Mouse (Mus musculus) forebrain, embryonic 11.5 days (tissue): ENCODE measurements around the gene Eno1. TPM values are rescaled to one million over a fixed set of nuclear protein-coding genes. Genes with fewer than 3 reads are reported as not detected.

ENCODE experiments used
- ATAC-seq: fragments of 200-750 bp; cut with Nextera tagmentation; replicated peaks from 2 replicates; pipeline ENCODE4 v1.8.0; 2017; ENCODE audit warnings: moderate TSS enrichment; ENCODE audit not compliant: low FRiP score
- DNase-seq: peaks from one replicate; pipeline ENCODE4 v3.0.0-alpha.2; 2017; ENCODE audit warnings: low spot score
- H3K27ac ChIP-seq: fragments of 300-500 bp; sonication (generic); 2 replicates; pipeline ENCODE4 v1.5.1; 2014; ENCODE audit warnings: low read depth, low read length
- H3K27me3 ChIP-seq: fragments of 300-500 bp; sonication (generic); 2 replicates; pipeline ENCODE4 v1.6.1; 2014; ENCODE audit warnings: mild to moderate bottlenecking, low read length, mixed read lengths; ENCODE audit not compliant: control insufficient read depth, insufficient read depth
- H3K36me3 ChIP-seq: fragments of 300-500 bp; sonication (generic); 2 replicates; pipeline ENCODE4 v1.6.1; 2014; ENCODE audit warnings: mild to moderate bottlenecking, low read length, moderate library complexity, mixed read lengths; ENCODE audit not compliant: control insufficient read depth, insufficient read depth
- H3K4me1 ChIP-seq: fragments of 300-500 bp; sonication (generic); replicated peaks from 2 replicates; pipeline ENCODE4 v1.6.1; 2014; ENCODE audit warnings: low read length, mixed read lengths; ENCODE audit not compliant: control insufficient read depth, insufficient read depth
- H3K4me2 ChIP-seq: fragments of 300-500 bp; sonication (generic); 2 replicates; pipeline ENCODE4 v1.6.1; 2014; ENCODE audit warnings: low read depth, mild to moderate bottlenecking, low read length, moderate library complexity, mixed read lengths; ENCODE audit not compliant: severe bottlenecking
- H3K4me3 ChIP-seq: fragments of 300-500 bp; sonication (generic); 2 replicates; pipeline ENCODE4 v1.5.1; 2014; ENCODE audit warnings: low read depth, low read length
- H3K9ac ChIP-seq: fragments of 300-500 bp; sonication (generic); 2 replicates; pipeline ENCODE4 v1.6.1; 2014; ENCODE audit warnings: low read length
- H3K9me3 ChIP-seq: fragments of 300-500 bp; sonication (generic); 2 replicates; pipeline ENCODE4 v1.6.1; 2016; ENCODE audit warnings: low read length, mixed read lengths; ENCODE audit not compliant: control insufficient read depth
- WGBS: fragments of 180-500 bp; shearing (Covaris S2); extraction: QIAGEN DNeasy Blood & Tissue Kit; methylation state at CpG from one replicate; pipeline ENCODE4 v1.1.7; 2014; 5-methylcytosine and 5-hydroxymethylcytosine counted together
- polyA plus RNA-seq: library from polyadenylated mRNA; unstranded; fragments of >200 nt; fragmentation: Nextera tagmentation; extraction: Ambion mirVana; gene quantifications from 2 replicates; pipeline ENCODE4 v1.2.1, GENCODE M21; 2014

Eno1 gene
- polyA plus RNA-seq, 1 experiment from 2014 or later: 1,858 TPM

DNA sequence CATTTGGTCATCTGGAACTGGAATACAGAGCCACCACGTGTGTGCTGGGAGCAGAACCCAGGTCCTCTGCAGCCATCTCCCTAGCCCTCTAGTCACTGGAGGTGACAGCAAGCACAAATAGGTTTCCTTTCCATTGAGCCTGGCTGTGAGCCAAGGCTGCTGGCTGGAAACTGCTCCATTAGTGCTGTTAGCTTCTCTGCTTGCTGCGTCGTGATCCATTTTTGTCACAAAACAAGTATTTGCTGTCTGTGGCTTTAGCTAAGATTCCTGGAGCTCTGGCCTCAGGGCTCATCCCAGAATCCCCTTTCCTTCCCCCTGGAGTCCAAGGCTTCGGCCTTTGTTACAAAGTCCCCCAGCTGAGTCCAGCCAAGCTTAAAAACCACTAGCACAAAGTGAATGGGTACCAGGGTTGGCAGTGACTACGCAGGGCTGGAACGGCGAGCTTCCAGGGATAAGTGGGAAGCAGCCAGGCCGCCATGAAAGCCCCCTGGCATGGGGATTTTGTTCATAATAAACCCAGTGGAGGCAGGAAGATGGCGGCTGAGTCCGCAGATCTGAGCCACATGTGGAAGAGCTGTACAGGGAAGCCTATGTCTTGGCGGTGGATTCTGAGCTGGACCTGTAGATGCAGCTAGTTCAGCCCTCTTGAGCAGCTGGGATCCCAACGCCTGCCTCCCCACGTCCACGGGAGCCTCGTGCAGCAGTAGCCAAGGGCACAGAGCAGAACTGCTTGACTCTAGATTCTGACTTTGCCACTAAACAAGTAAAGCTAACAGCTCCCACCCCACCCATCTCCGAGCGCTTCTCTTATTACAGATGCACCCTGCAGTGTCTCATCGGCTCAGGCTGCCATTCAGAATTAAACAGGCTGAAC is 14.3 kb downstream of the Eno1 start:
- 45% methylated on average over 18 of the region's 18 CpGs for WGBS
- Histone ChIP-seq H3K4me3 (no peak overlapping the region), H3K4me2 (no peak overlapping the region), H3K4me1 (0 out of 2 replicates have a peak, but pooled peaks cover 2% of the 10 kb centered on the region), H3K27ac (peak overlapping the region; percentile 33; the same call in 1 of the 2 replicates), H3K36me3 (peaks cover 14% of the 10 kb centered on the region; the same call in 1 of the 2 replicates), H3K9me3 (no peaks in the 10 kb centered on the region), H3K27me3 (no peaks in the 10 kb centered on the region), H3K9ac (peak overlapping the region; percentile 10; the same call in 1 of the 2 replicates)
- no peak for DNase-seq
- ATAC-seq: no peak

DNA sequence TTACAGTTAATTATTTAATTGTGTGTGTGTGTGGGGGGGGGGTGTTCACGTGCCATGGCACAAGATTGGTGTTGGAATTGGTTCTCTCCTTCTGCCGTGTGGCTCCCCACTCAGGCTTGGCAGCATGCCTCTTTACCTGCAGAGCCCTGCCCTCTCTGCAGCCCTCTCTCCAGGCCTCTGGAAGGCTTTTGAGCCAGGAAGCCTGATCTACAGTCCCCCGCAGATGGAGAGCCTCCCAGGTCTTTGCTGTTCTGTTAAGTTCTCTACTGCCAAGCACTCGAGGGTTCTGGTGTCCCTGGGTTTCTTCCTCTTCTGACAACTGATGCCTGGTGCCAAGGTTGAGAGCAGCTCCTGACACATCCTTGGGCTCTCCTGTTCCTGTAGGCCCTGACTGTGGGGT is 17.9 kb downstream of the Eno1 start:
- ATAC-seq: no peak
- peaks cover under 1% of the 10 kb centered on the region; the same call in 1 of the 2 replicates for H3K36me3 ChIP-seq

DNA sequence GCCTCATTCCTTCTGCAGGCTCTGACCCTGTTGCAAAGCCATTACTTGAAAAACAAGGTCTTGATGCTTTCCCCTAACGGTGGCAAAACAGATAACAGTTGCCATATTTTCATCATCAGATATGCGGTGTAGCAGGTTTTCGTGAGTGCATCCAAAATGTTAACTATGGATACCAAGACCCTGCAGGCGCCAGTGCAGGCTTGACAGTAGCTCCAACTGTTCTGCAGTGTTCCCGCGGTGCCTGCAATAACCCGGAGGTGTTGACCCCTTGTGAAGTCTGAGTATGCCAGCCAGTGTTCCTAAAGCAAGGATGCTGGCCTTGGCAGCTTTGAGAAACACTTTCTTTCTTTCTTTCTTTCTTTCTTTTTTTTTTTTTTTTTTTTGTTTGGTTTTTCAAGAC is 18.7 kb downstream of the Eno1 start:
- Histone ChIP-seq H3K27ac (no peak overlapping the region), H3K27me3 (no peaks in the 10 kb centered on the region), H3K4me1 (peaks cover 8% of the 10 kb centered on the region), H3K9me3 (no peaks in the 10 kb centered on the region), H3K4me3 (no peak overlapping the region), H3K9ac (no peak overlapping the region), H3K36me3 (no peaks in the 10 kb centered on the region), H3K4me2 (no peak overlapping the region)
- 92% methylated on average over 7 of the region's 7 CpGs for WGBS
- DNase-seq (no peak), ATAC-seq (no peak)

More for the DNA sequence above, 17.9 kb downstream of the Eno1 start:
- Histone ChIP-seq H3K27me3 (no peaks in the 10 kb centered on the region), H3K9me3 (no peaks in the 10 kb centered on the region), H3K4me3 (no peak overlapping the region), H3K27ac (no peak overlapping the region), H3K9ac (no peak overlapping the region), H3K4me1 (peaks cover 6% of the 10 kb centered on the region), H3K4me2 (no peak overlapping the region)
- no peak for DNase-seq
- 67% methylated on average over 4 of the region's 4 CpGs for WGBS

DNA sequence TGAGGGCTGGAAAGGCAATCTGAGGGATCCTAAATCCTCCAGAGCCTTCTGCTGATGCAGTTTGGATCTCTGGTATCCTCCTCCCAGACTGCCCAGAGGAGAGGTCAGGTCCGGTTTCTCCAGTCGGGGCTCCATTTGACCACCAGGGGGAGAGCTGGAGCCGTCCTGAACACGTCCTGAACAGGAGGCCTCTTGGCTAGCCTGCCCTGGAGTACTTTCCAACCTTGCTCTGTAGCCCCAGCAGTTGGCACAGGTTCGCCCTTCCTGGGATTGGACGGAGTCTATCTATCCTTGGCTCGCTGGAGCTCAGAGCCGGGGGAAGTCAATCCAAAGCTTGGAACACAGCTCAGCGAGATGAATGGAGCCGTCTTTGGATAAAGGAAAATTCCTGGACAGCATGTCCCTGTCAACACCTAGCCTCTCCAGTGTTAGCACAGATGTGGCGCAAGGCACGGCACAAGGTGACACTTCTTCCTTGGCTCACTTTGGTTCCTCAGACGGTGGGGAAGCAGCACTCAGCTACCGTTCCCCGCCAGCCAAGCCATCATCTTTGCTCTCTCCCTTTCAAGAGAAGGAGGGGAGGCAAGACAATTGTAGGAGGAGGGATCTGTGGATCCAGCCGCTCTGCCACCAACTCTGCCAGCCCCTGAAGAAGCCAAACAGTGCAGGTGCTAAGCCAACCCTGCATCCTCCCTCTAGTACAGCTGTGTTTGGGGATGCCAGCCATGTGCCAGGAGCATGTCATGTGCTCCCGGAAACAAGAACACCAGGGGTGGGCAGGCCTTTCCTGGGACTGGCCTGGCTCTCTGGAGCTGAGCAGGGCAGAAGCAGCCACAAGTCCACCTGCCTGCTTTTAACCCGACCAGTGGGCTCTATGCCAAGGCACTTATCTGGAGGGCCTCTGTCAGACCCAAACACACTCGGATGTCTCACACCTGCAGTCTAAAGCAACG is 21.0 kb downstream of the Eno1 start:
- Histone ChIP-seq H3K4me2 (no peak overlapping the region), H3K27ac (no peak overlapping the region), H3K27me3 (no peaks in the 10 kb centered on the region), H3K9ac (no peak overlapping the region), H3K4me3 (no peak overlapping the region), H3K36me3 (no peaks in the 10 kb centered on the region), H3K4me1 (peaks cover 8% of the 10 kb centered on the region), H3K9me3 (no peaks in the 10 kb centered on the region)
- 52% methylated on average over 20 of the region's 20 CpGs for WGBS
- ATAC-seq: peak; percentile 76
- DNase-seq: peak; percentile 93

DNA sequence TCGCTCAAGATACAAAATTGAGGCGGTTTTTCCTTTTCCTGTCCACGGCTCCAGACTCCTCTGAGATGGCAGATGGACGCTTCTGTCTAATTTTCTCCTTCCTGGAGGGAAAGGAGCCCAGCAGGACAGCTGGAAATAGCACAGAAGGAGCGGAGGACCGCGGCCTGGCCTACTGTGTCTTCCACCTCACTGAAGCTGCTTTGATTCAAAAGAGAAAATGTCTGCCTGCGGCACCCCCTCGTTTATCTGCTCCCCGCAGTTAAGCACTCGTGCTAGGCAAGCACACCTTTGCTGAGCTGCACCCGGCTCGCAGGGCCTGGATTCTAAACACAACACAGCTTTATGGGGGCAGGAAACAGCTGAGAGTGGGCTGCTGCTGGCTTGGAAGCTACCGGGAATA is 21.9 kb downstream of the Eno1 start:
- ATAC-seq (no peak), DNase-seq (no peak)
- no peak overlapping the region for H3K4me3 ChIP-seq
- 0 out of 2 replicates have a peak overlapping the region, but pooled peaks have one; percentile 8 for H3K27ac ChIP-seq
- no peaks in the 10 kb centered on the region for H3K36me3 ChIP-seq
- H3K27me3 ChIP-seq: no peaks in the 10 kb centered on the region
- no peak overlapping the region for H3K4me2 ChIP-seq
- 62% methylated on average over 14 of the region's 14 CpGs for WGBS
- H3K4me1 ChIP-seq: peaks cover 8% of the 10 kb centered on the region
- no peaks in the 10 kb centered on the region for H3K9me3 ChIP-seq
- H3K9ac ChIP-seq: no peak overlapping the region

DNA sequence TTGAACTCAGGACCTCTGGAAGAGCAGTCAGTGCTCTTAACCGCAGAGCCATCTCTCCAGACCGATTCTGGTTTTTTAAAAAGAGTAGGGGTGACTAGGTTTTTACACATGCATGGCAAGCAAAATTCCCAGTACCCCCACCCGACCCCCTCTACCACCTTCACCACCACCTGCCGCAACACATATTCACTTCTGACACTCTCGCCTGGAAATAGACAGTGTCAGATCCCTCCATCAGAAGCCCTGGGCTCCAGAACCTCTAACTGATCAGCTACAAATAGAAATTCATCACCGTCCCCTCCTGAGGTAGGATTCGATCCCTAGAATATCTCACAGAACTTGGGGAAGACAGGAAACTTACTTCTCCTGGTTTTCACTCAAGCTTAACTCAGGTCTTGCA is 23.1 kb downstream of the Eno1 start:
- Histone ChIP-seq H3K9ac (no peak overlapping the region), H3K9me3 (no peaks in the 10 kb centered on the region), H3K4me1 (peaks cover 8% of the 10 kb centered on the region), H3K4me2 (no peak overlapping the region), H3K27me3 (no peaks in the 10 kb centered on the region), H3K27ac (no peak overlapping the region), H3K36me3 (no peaks in the 10 kb centered on the region), H3K4me3 (no peak overlapping the region)
- ATAC-seq: no peak
- 92% methylated on average over 7 of the region's 7 CpGs for WGBS
- no peak for DNase-seq

DNA sequence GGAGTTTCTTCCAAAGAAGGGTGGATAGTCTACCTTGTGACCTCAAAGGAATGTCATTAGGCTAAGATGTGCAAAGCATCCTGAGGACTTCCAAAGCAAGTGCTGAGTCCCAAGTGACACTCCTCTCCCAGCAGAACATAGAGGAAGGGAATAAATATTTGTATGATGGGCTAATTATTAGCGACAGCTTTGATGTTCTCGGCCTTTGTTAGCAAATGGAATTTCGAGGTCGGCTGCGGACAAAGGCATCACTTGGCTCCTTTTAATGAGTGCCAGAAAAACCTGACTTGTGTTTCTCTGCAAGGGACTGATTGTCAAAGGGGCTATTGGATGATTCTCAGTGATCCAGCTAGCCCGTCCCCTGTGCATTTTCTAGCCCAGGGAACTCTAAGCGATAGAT is 23.6 kb downstream of the Eno1 start:
- peaks cover 8% of the 10 kb centered on the region for H3K4me1 ChIP-seq
- H3K27me3 ChIP-seq: no peaks in the 10 kb centered on the region
- ATAC-seq: no peak
- H3K4me2 ChIP-seq: no peak overlapping the region
- H3K9me3 ChIP-seq: no peaks in the 10 kb centered on the region
- H3K9ac ChIP-seq: no peak overlapping the region
- 39% methylated on average over 7 of the region's 7 CpGs for WGBS
- no peak overlapping the region for H3K27ac ChIP-seq
- no peak overlapping the region for H3K4me3 ChIP-seq
- peak; percentile 45 for DNase-seq
- no peaks in the 10 kb centered on the region for H3K36me3 ChIP-seq

DNA sequence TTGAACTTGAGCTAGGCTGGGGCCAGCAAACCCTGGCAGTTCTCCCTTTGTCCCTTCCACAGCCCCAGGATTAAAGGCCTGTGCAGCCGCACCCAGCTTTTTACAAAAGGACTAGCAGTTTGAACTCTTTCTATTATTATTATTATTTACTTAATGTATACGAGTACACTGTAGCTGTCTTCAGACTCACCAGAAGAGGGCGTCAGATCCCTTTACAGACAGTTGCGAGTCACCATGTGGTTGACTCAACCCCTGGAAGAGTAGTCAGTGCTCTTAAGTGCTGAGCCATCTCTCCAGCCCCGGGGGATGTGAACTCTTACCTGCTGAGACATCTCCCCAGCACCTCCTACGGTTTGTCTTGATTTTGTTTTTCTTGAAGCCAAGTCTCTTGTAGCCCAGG is 24.2 kb downstream of the Eno1 start:
- H3K9ac ChIP-seq: no peak overlapping the region
- H3K27me3 ChIP-seq: no peaks in the 10 kb centered on the region
- ATAC-seq (no peak), DNase-seq (peak; percentile 52)
- H3K4me3 ChIP-seq: no peak overlapping the region
- no peaks in the 10 kb centered on the region for H3K36me3 ChIP-seq
- no peak overlapping the region for H3K4me2 ChIP-seq
- peaks cover 8% of the 10 kb centered on the region for H3K4me1 ChIP-seq
- WGBS: 27% methylated on average over 6 of the region's 6 CpGs
- no peaks in the 10 kb centered on the region for H3K9me3 ChIP-seq
- H3K27ac ChIP-seq: no peak overlapping the region
